Mouse (Mus musculus): Measurements from ENCODE around the gene Itk. TPM values are rescaled to one million over a fixed set of nuclear protein-coding genes. Genes with fewer than 3 reads are reported as not detected.
"Not testable (repeated sequence)": the region's sequence is repeated elsewhere in the genome, so short reads cannot be mapped to it uniquely, and the experiment has no call there.

Gene Itk
- polyA plus RNA-seq (2014; fragmentation: Nextera tagmentation; extraction: Ambion mirVana): 0.30 and 0.39 TPM in 2 replicates

DNA sequence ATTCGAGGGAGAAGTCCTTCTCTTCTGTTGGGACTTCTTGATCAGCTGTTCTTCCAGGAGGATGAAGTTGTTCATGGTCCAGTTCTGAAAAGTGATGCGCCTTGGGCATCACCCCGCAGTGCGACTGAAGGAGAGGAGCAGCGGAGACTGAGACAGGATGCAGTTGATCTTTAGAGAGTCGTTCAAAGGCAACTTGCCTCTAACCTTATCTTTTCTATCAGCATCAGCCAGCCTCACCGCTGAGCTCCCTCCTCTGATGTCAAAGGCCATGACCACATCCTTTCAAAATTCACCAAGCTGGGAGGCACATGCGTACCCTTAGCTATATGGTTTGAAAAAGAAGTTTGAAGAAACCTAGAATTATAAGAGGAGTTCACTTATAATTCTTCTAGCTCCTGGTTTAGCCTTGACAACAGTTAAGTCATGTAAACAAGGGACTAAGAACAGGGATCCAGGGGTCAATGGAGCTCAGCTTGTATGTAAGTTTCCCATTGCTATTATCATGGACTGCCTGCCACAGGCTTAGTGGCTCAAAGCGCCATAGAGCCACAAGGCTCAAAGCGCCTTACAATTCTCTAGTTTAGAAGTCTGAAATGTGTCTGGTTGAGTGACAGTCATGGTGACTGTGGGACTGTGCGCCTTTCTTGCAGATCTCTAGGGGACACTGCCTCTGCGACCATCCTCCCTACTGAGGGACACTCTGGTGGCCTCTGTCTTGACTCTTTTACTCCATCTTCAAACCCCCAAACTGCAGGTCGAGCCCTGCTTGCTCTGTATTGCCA, at the start of gene Itk:
Gene Itk (minus strand): TSS at position 180 of the 782 bp plus-strand sequence.
- no peaks in the 10 kb centered on the region for H3K36me3 ChIP-seq (ENCODE audit: control insufficient read depth, insufficient read depth, low read length)
- no peaks in the 10 kb centered on the region for H3K4me1 ChIP-seq (replicated peaks; ENCODE audit: control insufficient read depth, insufficient read depth, low read length)
- H3K4me2 ChIP-seq (ENCODE audit: low read length): no peak within 1 kb of the TSS
- no peak for ATAC-seq (replicated peaks; ENCODE audit: low FRiP score, low TSS enrichment, low read depth)
- no peak within 1 kb of the TSS for H3K27ac ChIP-seq (ENCODE audit: low read depth)
- no peak within 1 kb of the TSS for H3K4me3 ChIP-seq (ENCODE audit: low read depth, low read length)
- DNase-seq (ENCODE audit: low spot score): no peak
- H3K9ac ChIP-seq (ENCODE audit: low read length): no peak within 1 kb of the TSS
- H3K9me3 ChIP-seq (ENCODE audit: control insufficient read depth, low read length): no peaks in the 10 kb centered on the region
- no peaks in the 10 kb centered on the region for H3K27me3 ChIP-seq (replicated peaks; ENCODE audit: control insufficient read depth, insufficient read depth, low read length)
- WGBS: 78% methylated on average over 13 of the region's 13 CpGs

DNA sequence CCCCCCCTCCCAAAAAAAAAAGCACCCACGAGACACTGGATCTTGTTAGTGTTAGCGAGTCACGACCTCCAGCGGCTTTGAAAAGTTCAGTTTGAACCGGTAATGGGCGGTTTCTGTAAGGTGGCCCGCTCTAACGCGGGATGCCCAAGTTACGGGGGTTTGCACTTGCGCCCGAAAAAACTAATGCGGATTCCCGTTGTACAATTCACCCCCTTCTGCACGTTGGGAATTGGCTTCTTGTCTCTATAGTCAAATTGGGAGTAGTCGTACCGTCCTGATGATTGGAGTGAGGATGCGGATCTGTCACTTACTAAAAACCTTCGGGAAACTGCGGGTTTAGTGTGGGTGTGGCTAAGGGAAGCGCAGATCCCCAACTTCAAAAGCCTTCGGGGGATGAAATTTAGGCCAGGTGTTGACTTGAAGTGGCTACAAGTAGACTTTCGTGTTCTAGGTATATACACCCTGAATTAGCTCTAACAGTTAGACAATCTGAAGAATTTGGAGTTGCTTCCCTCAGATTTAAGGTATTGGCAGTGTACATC, 48.2 kb upstream of the Itk start:
- ATAC-seq (replicated peaks; ENCODE audit: low FRiP score, low TSS enrichment, low read depth) (peak; percentile 7; the same call in 1 of the 2 replicates), DNase-seq (ENCODE audit: low spot score) (peak; percentile 77)
- Histone ChIP-seq H3K27ac (ENCODE audit: low read depth) (peak overlapping the region; percentile 85), H3K36me3 (ENCODE audit: control insufficient read depth, insufficient read depth, low read length) (peaks cover 38% of the 10 kb centered on the region; the same call in 1 of the 2 replicates), H3K9me3 (ENCODE audit: control insufficient read depth, low read length) (no peaks in the 10 kb centered on the region), H3K4me3 (ENCODE audit: low read depth, low read length) (peak overlapping the region; percentile 95), H3K9ac (ENCODE audit: low read length) (peak overlapping the region; percentile 92), H3K4me2 (ENCODE audit: low read length) (peak overlapping the region; percentile 90), H3K4me1 (replicated peaks; ENCODE audit: control insufficient read depth, insufficient read depth, low read length) (peaks cover 4% of the 10 kb centered on the region), H3K27me3 (replicated peaks; ENCODE audit: control insufficient read depth, insufficient read depth, low read length) (no peaks in the 10 kb centered on the region)
- 2% methylated on average over 23 of the region's 23 CpGs for WGBS

DNA sequence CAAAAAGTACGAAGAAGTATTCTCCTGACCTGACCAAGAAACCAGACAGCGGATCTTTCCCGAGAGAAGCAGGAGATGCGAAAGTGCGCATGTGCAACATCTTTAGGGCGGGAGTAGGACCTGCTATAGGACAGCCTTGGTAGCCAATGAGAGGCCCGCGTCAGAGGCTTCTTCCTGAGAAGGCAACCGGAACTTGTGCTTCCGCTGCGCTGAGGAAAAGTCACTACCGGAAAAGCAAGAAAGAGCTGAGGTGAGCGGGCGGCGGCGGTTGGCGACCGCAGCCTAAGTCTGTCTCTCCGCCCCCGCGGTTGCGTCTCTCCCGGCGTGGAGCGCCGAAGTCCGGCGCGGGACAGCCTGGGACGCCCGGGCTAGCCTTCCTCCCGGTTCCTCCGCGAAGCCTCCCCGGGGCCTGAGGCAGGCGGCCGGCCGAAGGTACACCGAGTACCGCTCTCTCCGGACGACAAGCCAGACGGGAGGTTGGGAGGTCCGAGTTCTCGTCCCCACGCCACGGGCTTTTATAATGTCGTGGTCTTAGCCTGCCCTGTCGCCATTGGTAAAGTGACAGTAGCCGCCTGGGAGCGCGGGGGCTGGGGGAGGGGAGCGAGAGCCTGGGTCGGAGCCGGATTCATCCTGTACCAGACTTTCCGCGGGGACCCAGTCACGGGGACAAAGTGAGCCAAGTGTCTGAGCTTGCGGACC, 47.6 kb upstream of the Itk start, which contains the start of gene Med7:
Gene Med7 (plus strand): TSS at position 166 of the 699 bp plus-strand sequence.
- peaks cover 32% of the 10 kb centered on the region; the same call in 1 of the 2 replicates for H3K36me3 ChIP-seq (ENCODE audit: control insufficient read depth, insufficient read depth, low read length)
- no peaks in the 10 kb centered on the region for H3K27me3 ChIP-seq (replicated peaks; ENCODE audit: control insufficient read depth, insufficient read depth, low read length)
- H3K4me1 ChIP-seq (replicated peaks; ENCODE audit: control insufficient read depth, insufficient read depth, low read length): peaks cover 4% of the 10 kb centered on the region
- H3K9ac ChIP-seq (ENCODE audit: low read length): peak within 1 kb of the TSS; percentile 92
- ATAC-seq (replicated peaks; ENCODE audit: low FRiP score, low TSS enrichment, low read depth) (peak; percentile 98), DNase-seq (ENCODE audit: low spot score) (peak; percentile 90)
- peak within 1 kb of the TSS; percentile 90 for H3K4me2 ChIP-seq (ENCODE audit: low read length)
- peak within 1 kb of the TSS; percentile 95 for H3K4me3 ChIP-seq (ENCODE audit: low read depth, low read length)
- no peaks in the 10 kb centered on the region for H3K9me3 ChIP-seq (ENCODE audit: control insufficient read depth, low read length)
- WGBS: 1% methylated on average over 59 of the region's 59 CpGs
- peak within 1 kb of the TSS; percentile 85 for H3K27ac ChIP-seq (ENCODE audit: low read depth)

DNA sequence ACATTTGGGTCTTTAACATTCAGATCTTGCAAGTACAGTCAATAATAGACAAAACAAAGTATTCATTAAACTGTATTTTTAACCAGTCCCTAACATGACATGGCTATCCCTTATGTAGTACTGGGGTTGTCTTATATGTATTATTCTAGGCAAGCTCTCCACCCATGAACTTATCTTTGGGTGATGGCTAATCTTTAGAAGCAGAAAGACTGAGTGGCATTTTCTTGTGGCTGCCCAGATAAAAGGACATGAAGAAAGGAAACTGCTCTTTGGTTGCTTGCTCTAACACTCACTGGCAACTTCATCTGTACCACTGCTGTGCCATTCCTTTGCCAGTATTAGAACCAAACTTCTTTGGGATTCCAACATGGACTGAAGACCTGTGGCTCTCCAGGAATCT, 46.0 kb upstream of the Itk start:
- Histone ChIP-seq H3K27ac (ENCODE audit: low read depth) (no peak overlapping the region), H3K4me3 (ENCODE audit: low read depth, low read length) (no peak overlapping the region), H3K36me3 (ENCODE audit: control insufficient read depth, insufficient read depth, low read length) (peaks cover 17% of the 10 kb centered on the region; the same call in 1 of the 2 replicates), H3K9ac (ENCODE audit: low read length) (no peak overlapping the region), H3K4me1 (replicated peaks; ENCODE audit: control insufficient read depth, insufficient read depth, low read length) (peaks cover 4% of the 10 kb centered on the region), H3K4me2 (ENCODE audit: low read length) (no peak overlapping the region), H3K9me3 (ENCODE audit: control insufficient read depth, low read length) (no peaks in the 10 kb centered on the region), H3K27me3 (replicated peaks; ENCODE audit: control insufficient read depth, insufficient read depth, low read length) (no peaks in the 10 kb centered on the region)
- DNase-seq (ENCODE audit: low spot score) (no peak), ATAC-seq (replicated peaks; ENCODE audit: low FRiP score, low TSS enrichment, low read depth) (no peak)

GRCm38 (mm10) chr11:46431129-46431528, 41.8 kb upstream of the Itk start:
- Histone ChIP-seq H3K9me3 (ENCODE audit: control insufficient read depth, low read length) (no peaks in the 10 kb centered on the region), H3K36me3 (ENCODE audit: control insufficient read depth, insufficient read depth, low read length) (no peaks in the 10 kb centered on the region), H3K27me3 (replicated peaks; ENCODE audit: control insufficient read depth, insufficient read depth, low read length) (no peaks in the 10 kb centered on the region), H3K4me1 (replicated peaks; ENCODE audit: control insufficient read depth, insufficient read depth, low read length) (no peaks in the 10 kb centered on the region), H3K4me2 (ENCODE audit: low read length) (no peak overlapping the region), H3K9ac (ENCODE audit: low read length) (no peak overlapping the region), H3K4me3 (ENCODE audit: low read depth, low read length) (no peak overlapping the region), H3K27ac (ENCODE audit: low read depth) (no peak overlapping the region)
- 14% methylated on average over 3 of the region's 3 CpGs for WGBS
- ATAC-seq (replicated peaks; ENCODE audit: low FRiP score, low TSS enrichment, low read depth): peak; percentile 79
- peak; percentile 81 for DNase-seq (ENCODE audit: low spot score)

DNA sequence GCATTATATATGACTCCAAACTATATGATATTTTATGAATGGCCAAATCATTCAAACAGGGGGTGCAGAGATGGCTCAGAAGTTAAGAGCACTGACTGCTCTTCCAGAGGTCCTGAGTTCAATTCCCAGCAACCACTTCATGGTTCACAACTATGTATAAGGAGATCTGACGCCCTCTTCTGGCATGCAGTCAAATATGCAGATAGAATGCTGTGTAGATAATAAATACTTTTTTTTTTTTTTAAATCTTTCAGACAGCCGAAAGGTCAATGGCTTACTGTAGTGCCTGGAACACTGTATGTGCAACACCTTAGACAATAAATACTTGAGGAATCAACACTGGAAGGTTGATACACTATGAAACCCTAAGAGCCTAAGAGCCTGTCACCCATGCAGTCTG, 40.8 kb upstream of the Itk start:
- H3K36me3 ChIP-seq (ENCODE audit: control insufficient read depth, insufficient read depth, low read length): no peaks in the 10 kb centered on the region
- DNase-seq (ENCODE audit: low spot score) (no peak), ATAC-seq (replicated peaks; ENCODE audit: low FRiP score, low TSS enrichment, low read depth) (no peak)
- no peak overlapping the region for H3K9ac ChIP-seq (ENCODE audit: low read length)
- no peaks in the 10 kb centered on the region for H3K27me3 ChIP-seq (replicated peaks; ENCODE audit: control insufficient read depth, insufficient read depth, low read length)
- no peaks in the 10 kb centered on the region for H3K4me1 ChIP-seq (replicated peaks; ENCODE audit: control insufficient read depth, insufficient read depth, low read length)
- no peak overlapping the region for H3K4me2 ChIP-seq (ENCODE audit: low read length)
- H3K4me3 ChIP-seq (ENCODE audit: low read depth, low read length): no peak overlapping the region
- H3K9me3 ChIP-seq (ENCODE audit: control insufficient read depth, low read length): no peaks in the 10 kb centered on the region
- no peak overlapping the region for H3K27ac ChIP-seq (ENCODE audit: low read depth)
- 89% methylated on average over 2 of the region's 2 CpGs for WGBS

- ATAC-seq (replicated peaks; ENCODE audit: low FRiP score, low TSS enrichment, low read depth): not testable (repeated sequence)
These were observed 38.8 kb upstream of the Itk start for GRCm38 (mm10) chr11:46428131-46428530.

DNA sequence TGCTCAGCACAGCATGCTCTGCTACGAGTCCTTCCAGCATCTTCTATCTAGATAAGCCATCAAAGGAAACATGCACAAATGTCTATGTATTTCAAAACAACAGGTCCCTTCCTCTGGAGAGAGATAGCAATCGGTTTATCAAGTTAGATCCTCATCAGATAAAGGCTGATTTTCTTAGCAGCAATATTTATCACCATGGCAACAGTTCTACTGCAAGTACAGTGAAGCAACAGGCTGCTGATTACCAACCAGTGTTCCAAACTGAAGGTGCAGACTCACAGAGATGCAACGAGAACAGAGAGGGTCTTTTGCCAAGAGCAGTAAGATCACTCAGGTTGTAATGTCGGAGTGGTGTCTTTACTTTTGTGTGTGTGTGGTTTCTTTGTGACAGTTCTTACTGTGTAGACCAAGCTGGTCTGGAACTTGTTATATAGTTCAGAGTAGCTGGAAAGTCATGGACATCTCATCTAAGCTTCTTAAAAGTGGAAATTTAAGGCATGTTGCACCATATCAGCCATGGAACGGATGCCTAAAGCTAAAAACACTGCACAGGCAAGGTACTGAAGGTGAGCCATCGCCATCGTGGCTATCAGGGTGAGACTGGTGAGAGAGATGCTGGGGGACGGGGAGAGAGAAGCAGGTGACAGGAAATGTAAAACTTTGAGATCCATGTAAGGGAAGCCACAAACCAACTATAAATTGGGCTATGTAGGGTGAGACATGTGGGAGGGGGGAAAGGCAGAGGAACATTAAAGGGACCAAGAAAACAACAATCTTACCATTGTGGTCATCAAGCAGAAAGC, 32.0 kb upstream of the Itk start:
- Histone ChIP-seq H3K36me3 (ENCODE audit: control insufficient read depth, insufficient read depth, low read length) (no peaks in the 10 kb centered on the region), H3K9me3 (ENCODE audit: control insufficient read depth, low read length) (no peaks in the 10 kb centered on the region), H3K27me3 (replicated peaks; ENCODE audit: control insufficient read depth, insufficient read depth, low read length) (no peaks in the 10 kb centered on the region), H3K9ac (ENCODE audit: low read length) (no peak overlapping the region), H3K4me3 (ENCODE audit: low read depth, low read length) (no peak overlapping the region), H3K4me1 (replicated peaks; ENCODE audit: control insufficient read depth, insufficient read depth, low read length) (no peaks in the 10 kb centered on the region), H3K4me2 (ENCODE audit: low read length) (no peak overlapping the region), H3K27ac (ENCODE audit: low read depth) (no peak overlapping the region)
- no peak for ATAC-seq (replicated peaks; ENCODE audit: low FRiP score, low TSS enrichment, low read depth)
- no peak for DNase-seq (ENCODE audit: low spot score)
- WGBS: 74% methylated on average over 8 of the region's 8 CpGs

More at GRCm38 (mm10) chr11:46428131-46428530, 38.8 kb upstream of the Itk start:
- not testable (repeated sequence) for H3K4me2 ChIP-seq (ENCODE audit: low read length); H3K27me3 ChIP-seq (replicated peaks; ENCODE audit: control insufficient read depth, insufficient read depth, low read length); H3K27ac ChIP-seq (ENCODE audit: low read depth); H3K36me3 ChIP-seq (ENCODE audit: control insufficient read depth, insufficient read depth, low read length); H3K9ac ChIP-seq (ENCODE audit: low read length); H3K9me3 ChIP-seq (ENCODE audit: control insufficient read depth, low read length); DNase-seq (ENCODE audit: low spot score); H3K4me1 ChIP-seq (replicated peaks; ENCODE audit: control insufficient read depth, insufficient read depth, low read length); H3K4me3 ChIP-seq (ENCODE audit: low read depth, low read length)
- 40% methylated on average over 4 of the region's 4 CpGs for WGBS

All from intestine, embryonic 14.5 days (tissue).